Mouse (Mus musculus): ENCODE measurements around the gene Cpsf4l. TPM values are rescaled to one million over a fixed set of nuclear protein-coding genes. Genes with fewer than 3 reads are reported as not detected.

Gene Cpsf4l
- polyA plus RNA-seq, 1 experiment: not detected

GRCm38 (mm10) chr11:113648690-113649352 is 61.0 kb downstream of the Cpsf4l start, which contains the start of gene Cog1:
Cog1 (plus strand) TSS chr11:113649169.
- Histone ChIP-seq H3K9me3 (peaks cover 18% of the 10 kb centered on the region), H3K36me3 (replicated peaks; ENCODE audit: low read length) (peaks cover 30% of the 10 kb centered on the region), H3K4me1 (peaks cover 30% of the 10 kb centered on the region), H3K27me3 (replicated peaks) (peaks cover 6% of the 10 kb centered on the region), H3K4me3 (replicated peaks) (peak within 1 kb of the TSS; percentile 100)
- TF ChIP-seq FLI1 (IDR thresholded peaks at IDR 0.05; ENCODE audit: low read length) (no peak), GATA1 (IDR thresholded peaks at IDR 0.05; ENCODE audit: borderline replicate concordance, low read length) (no peak)

Other genes with a start within 250 kb of the Cpsf4l start
- gene Sstr2, start 90.7 kb downstream of the Cpsf4l start, polyA plus RNA-seq (2012; ENCODE audit: insufficient read depth, low replicate concordance): not detected in 2 replicates
- 28.4 and 32.8 TPM in 2 replicates for gene Cog1, start 60.8 kb downstream of the Cpsf4l start, polyA plus RNA-seq (2012; ENCODE audit: insufficient read depth, low replicate concordance)
- gene Slc39a11, start 59.9 kb downstream of the Cpsf4l start, polyA plus RNA-seq (2012; ENCODE audit: insufficient read depth, low replicate concordance): 20.6 and 67.1 TPM in 2 replicates
- gene Fam104a, start 25.9 kb downstream of the Cpsf4l start, polyA plus RNA-seq (2012; ENCODE audit: insufficient read depth, low replicate concordance): 129 and 266 TPM in 2 replicates
- gene D11Wsu47e, start 25.6 kb downstream of the Cpsf4l start, polyA plus RNA-seq (2012; ENCODE audit: insufficient read depth, low replicate concordance): 5.2 TPM in 1 of 2 replicates, not detected in the other
- 2.9 and 9.4 TPM in 2 replicates for gene Cdc42ep4, start 41.9 kb upstream of the Cpsf4l start, polyA plus RNA-seq (2012; ENCODE audit: insufficient read depth, low replicate concordance)